Mouse (Mus musculus) cerebellum, adult 2 months (tissue): Measurements from ENCODE around the gene Cacng5.

Experiments used
- CTCF ChIP-seq: fragments of 200-500 bp; IDR thresholded peaks from 2 replicates; pipeline ENCODE4 v1.5.1; 2011; ENCODE audit warnings: low read depth, mild to moderate bottlenecking, control low read depth, low read length, moderate library complexity, borderline replicate concordance; ENCODE audit not compliant: insufficient read depth
- POLR2A ChIP-seq: fragments of 200-500 bp; IDR thresholded peaks from 2 replicates; pipeline ENCODE4 v1.6.1; 2011; ENCODE audit warnings: low read length, control low read depth, borderline replicate concordance; ENCODE audit not compliant: insufficient read depth

- TF ChIP-seq CTCF (no peak), POLR2A (no peak)
Observed at GRCm38 (mm10) chr11:107876840-107877239, 38.0 kb downstream of the Cacng5 start.
